In genomic region chr4:91589779-91590178, GRCm38 (mm10) we compare ENCODE assay signal across 11 mouse cellular contexts.
A peak's percentile ranks its signal among the peaks of the same experiment; 100 is the strongest.
DNase-seq lines count a peak whose midpoint lies in the region; ATAC-seq and TF ChIP-seq lines count a peak whose summit lies in the region.
"Had no signal": no experiment of that assay in that cellular context is flagged by ENCODE, and none has a peak within 500 bp of the region (broad histone marks: within the 10 kb centered on the region; RNA-seq: fewer than 3 reads in every experiment).

No protein-coding gene starts in this region.

- H3K27ac ChIP-seq in layer of hippocampus, adult 2 months = no peak overlapping the region
- H3K27ac ChIP-seq: neural tube, embryonic 15.5 days had no signal

- ATAC-seq in erythroblast, adult 5-6 weeks (replicated peaks; ENCODE audit: low FRiP score, poor library complexity, severe bottlenecking) = no peak

- H3K4me3 ChIP-seq in layer of hippocampus, adult 2 months = no peak overlapping the region
- H3K4me3 ChIP-seq: neural tube, embryonic 15.5 days had no signal

- peak; percentile 8 for DNase-seq in left cerebral cortex, adult 11 months (ENCODE audit: low spot score)
- DNase-seq in left cerebral cortex, postnatal 4 days = no peak
- peak; percentile 22 for DNase-seq in cerebellum, adult 8-10 months
- DNase-seq in layer of hippocampus, adult 2 months (ENCODE audit: low spot score in 2 of 2) = peak; percentile 15 to 29
- peak; percentile 14 to 44 for DNase-seq in right cerebral cortex, postnatal 36 days (ENCODE audit: low spot score in 2 of 2)
- no peak for DNase-seq in kidney, postnatal 4 days
- DNase-seq: heart, adult 11 months; kidney, postnatal 36 days; lung, adult 2 months had no signal

- intact Hi-C loops in left cerebral cortex, postnatal 4 days (cut with DNase I) = no loop called here

- TF ChIP-seq CTCF in layer of hippocampus, adult 2 months (conservative IDR thresholded peaks at IDR 0.05) = no peak

Comparison
In these comparisons a context has a peak if more than half of its experiments do, and no peak if none do; other contexts are left out.
1. DNase-seq: peak in left cerebral cortex, adult 11 months (single experiment), cerebellum, adult 8-10 months (single experiment), layer of hippocampus, adult 2 months (2 of 2) and right cerebral cortex, postnatal 36 days (2 of 2); none in left cerebral cortex, postnatal 4 days (single experiment) and kidney, postnatal 4 days (0 of 2).